Mouse (Mus musculus): ENCODE results near the gene Gm17361.
"Not testable (repeated sequence)": the region's sequence is repeated elsewhere in the genome, so short reads cannot be mapped to it uniquely, and the experiment has no call there.

Gm17361 gene

GRCm38 (mm10) chrX:125003863-125004262 is at the start of gene Gm17361:
Gene Gm17361 (plus strand): TSS chrX:125004163.
- DNase-seq (ENCODE audit: low read depth, low spot score) = not testable (repeated sequence)
